Comparison of ENCODE assay signal across 20 mouse cellular contexts in genomic region chr7:101437876-101438275, GRCm38 (mm10). TPM values are rescaled to one million over a fixed set of nuclear protein-coding genes. Genes with fewer than 3 reads are reported as not detected.
A peak's percentile ranks its signal among the peaks of the same experiment; 100 is the strongest.
DNase-seq lines count a peak whose midpoint lies in the region; ATAC-seq and TF ChIP-seq lines count a peak whose summit lies in the region.
"Had no signal": no experiment of that assay in that cellular context is flagged by ENCODE, and none has a peak within 500 bp of the region (broad histone marks: within the 10 kb centered on the region; RNA-seq: fewer than 3 reads in every experiment).

No protein-coding gene starts in this region.

- no peaks in the 10 kb centered on the region for H3K79me2 ChIP-seq in MEL (ENCODE audit: control insufficient read depth, insufficient read depth, low read length, poor library complexity)

- no peak for TF ChIP-seq RAD21 in MEL (IDR thresholded peaks at IDR 0.05; ENCODE audit: low read depth, low read length)

- H3K9ac ChIP-seq in liver, postnatal 0 days (replicated peaks) = no peak overlapping the region
- no peak overlapping the region for H3K9ac ChIP-seq in MEL (ENCODE audit: control insufficient read depth, low read depth, low read length, poor library complexity, severe bottlenecking)
- H3K9ac ChIP-seq: forebrain, postnatal 0 days; hindbrain, embryonic 14.5 days; liver, embryonic 15.5 days; neural tube, embryonic 12.5 days had no signal

- no peak for TF ChIP-seq POLR2A in MEL (IDR thresholded peaks at IDR 0.05; ENCODE audit: control insufficient read depth in 1 of 2, insufficient read depth in 1 of 2, low read depth in 1 of 2, low read length in 2 of 2, poor library complexity in 1 of 2)

- intact Hi-C loops in gastrocnemius, adult 2 months (cut with DNase I) = no loop called here

- 11% methylated on average over 1 of the region's 1 CpGs for WGBS in liver, postnatal 0 days (ENCODE audit: insufficient replicate concordance)

- TF ChIP-seq EP300 in liver, postnatal 0 days (IDR thresholded peaks at IDR 0.05; ENCODE audit: low read depth) = no peak
- no peak for TF ChIP-seq EP300 in MEL (IDR thresholded peaks at IDR 0.05; ENCODE audit: low read depth in 1 of 2, low read length in 2 of 2)

- H3K4me2 ChIP-seq in liver, postnatal 0 days (ENCODE audit: low read depth, low read length) = no peak overlapping the region
- H3K4me2 ChIP-seq: hindbrain, embryonic 14.5 days; liver, embryonic 15.5 days; neural tube, embryonic 12.5 days had no signal

- no peaks in the 10 kb centered on the region for H3K27me3 ChIP-seq in liver, postnatal 0 days (ENCODE audit: insufficient read depth, low read length)
- peaks cover 4 to 8% of the 10 kb centered on the region in 2 experiments; a peak in 3 of 4 replicates for H3K27me3 ChIP-seq in MEL (ENCODE audit: control insufficient read depth in 1 of 2, insufficient read depth in 2 of 2, low read length in 2 of 2)
- H3K27me3 ChIP-seq: neural tube, embryonic 12.5 days had no signal

- no peak overlapping the region for H3K4me3 ChIP-seq in liver, postnatal 0 days (ENCODE audit: low read depth, low read length)
- no peak overlapping the region for H3K4me3 ChIP-seq in MEL (ENCODE audit: control insufficient read depth in 1 of 2, insufficient read depth in 1 of 2, low read depth in 2 of 2, low read length in 2 of 2)
- no peak overlapping the region for H3K4me3 ChIP-seq in gastrocnemius, adult 2 months
- H3K4me3 ChIP-seq: liver, embryonic 15.5 days; neural tube, embryonic 12.5 days had no signal

- H3K9me3 ChIP-seq in liver, postnatal 0 days (ENCODE audit: low read length) = no peaks in the 10 kb centered on the region
- no peaks in the 10 kb centered on the region for H3K9me3 ChIP-seq in MEL (replicated peaks; ENCODE audit: insufficient read depth, low read length)
- H3K9me3 ChIP-seq: liver, embryonic 15.5 days; neural tube, embryonic 12.5 days had no signal

- no peak overlapping the region for H3K27ac ChIP-seq in liver, postnatal 0 days (ENCODE audit: low read depth)
- no peak overlapping the region for H3K27ac ChIP-seq in MEL (ENCODE audit: control insufficient read depth, low read depth, low read length)
- H3K27ac ChIP-seq in gastrocnemius, adult 2 months = no peak overlapping the region
- H3K27ac ChIP-seq: hindbrain, embryonic 14.5 days; liver, embryonic 15.5 days; neural tube, embryonic 12.5 days had no signal

- H3K36me3 ChIP-seq in liver, postnatal 0 days (replicated peaks; ENCODE audit: insufficient read depth, low read length) = no peaks in the 10 kb centered on the region
- no peaks in the 10 kb centered on the region for H3K36me3 ChIP-seq in MEL (ENCODE audit: control insufficient read depth in 1 of 2, insufficient read depth in 2 of 2, low read length in 2 of 2)
- H3K36me3 ChIP-seq: liver, embryonic 15.5 days; neural tube, embryonic 12.5 days had no signal

- no peaks in the 10 kb centered on the region for H3K4me1 ChIP-seq in liver, postnatal 0 days (ENCODE audit: insufficient read depth)
- H3K4me1 ChIP-seq in MEL (ENCODE audit: control insufficient read depth in 1 of 2, insufficient read depth in 2 of 2, low read length in 2 of 2) = no peaks in the 10 kb centered on the region
- H3K4me1 ChIP-seq: liver, embryonic 15.5 days; neural tube, embryonic 12.5 days had no signal

- peak; percentile 47 for DNase-seq in liver
- no peak for DNase-seq in liver, postnatal 0 days
- DNase-seq in MEL (ENCODE audit: low read depth, low spot score) = peak; percentile 55
- peak; percentile 71 for DNase-seq in embryo, embryonic 10.5 days (ENCODE audit: low spot score)
- DNase-seq in gastrocnemius, adult 2 months = no peak
- DNase-seq in testis, postnatal 14 days (ENCODE audit: low spot score) = no peak
- DNase-seq in testis, postnatal 10 days (ENCODE audit: low spot score) = no peak
- DNase-seq: cerebellum, postnatal 36 days; forebrain, postnatal 0 days; gastrocnemius, postnatal 14 days; kidney, adult 8-10 months; layer of hippocampus, adult 9-11 months; right cerebral cortex, adult 18-20 months; thymus, postnatal 25 days had no signal

- no peak for ATAC-seq in liver, postnatal 0 days
- ATAC-seq in megakaryocyte progenitor cell, adult 5-6 weeks (replicated peaks; ENCODE audit: poor library complexity) = peak; percentile 46; the same call in 1 of the 2 replicates
- ATAC-seq: forebrain, postnatal 0 days; midbrain, embryonic 16.5 days had no signal

- TF ChIP-seq CTCF in liver, postnatal 0 days (IDR thresholded peaks at IDR 0.05; ENCODE audit: low read depth) = no peak
- no peak for TF ChIP-seq CTCF in MEL (IDR thresholded peaks at IDR 0.05 in 2 of 3, conservative IDR thresholded peaks at IDR 0.05 in 1 of 3; ENCODE audit: control insufficient read depth in 1 of 3, insufficient read depth in 1 of 3, low read depth in 2 of 3, low read length in 3 of 3, poor library complexity in 1 of 3, severe bottlenecking in 1 of 3)
- no peak for TF ChIP-seq CTCF in gastrocnemius, adult 2 months (IDR thresholded peaks at IDR 0.05)

TF ChIP-seq in MEL, 35 proteins besides CTCF, POLR2A, EP300 and RAD21:
- TF ChIP-seq ZC3H11A (IDR thresholded peaks at IDR 0.05; ENCODE audit: low read depth, low read length) (no peak), SIN3A (IDR thresholded peaks at IDR 0.05; ENCODE audit: low read length) (peak; percentile 29; the same call in 1 of the 2 replicates)

RNA-seq across cellular contexts. Expression of gene Pde2a, which starts 16.4 kb away (rescaled TPM):
- polyA plus RNA-seq in liver, postnatal 0 days (2015; fragmentation: Nextera tagmentation; extraction: Ambion mirVana) = 14.8 and 15.8 TPM in 2 replicates
- total RNA-seq in MEL (2012; rRNA removed) = 0.59 and 0.62 TPM in 2 replicates
- under 1 TPM in 1 of 2 experiments, not detected in 1; 0.11 TPM for polyA plus RNA-seq in MEL (2012; ENCODE audit: insufficient read depth in 1 of 2, insufficient read length in 2 of 2, low read depth in 1 of 2, low replicate concordance in 2 of 2, missing spikeins in 1 of 2)
- total RNA-seq in megakaryocyte progenitor cell, adult 5-6 weeks (2015) = 24.1 and 25.6 TPM in 2 replicates
- total RNA-seq in megakaryocyte progenitor cell, adult 5-6 weeks (2017) = 30.8 and 30.9 TPM in 2 replicates
- total RNA-seq in gastrocnemius, adult 2 months (2021) = 10 to 100 TPM; 21.2 to 28.5 TPM

RNA-seq across cellular contexts. Expression of gene Gm45837, which starts 27.2 kb away (rescaled TPM):
- not detected in 2 replicates for polyA plus RNA-seq in liver, postnatal 0 days (2015; fragmentation: Nextera tagmentation; extraction: Ambion mirVana)
- total RNA-seq in MEL (2012; rRNA removed) = not detected in 2 replicates
- polyA plus RNA-seq in MEL (2012; ENCODE audit: insufficient read depth in 1 of 2, insufficient read length in 2 of 2, low read depth in 1 of 2, low replicate concordance in 2 of 2, missing spikeins in 1 of 2) = 1 to 10 TPM in 1 of 2 experiments, not detected in 1; 1.2 TPM
- not detected in 2 replicates for total RNA-seq in megakaryocyte progenitor cell, adult 5-6 weeks (2015)
- total RNA-seq in megakaryocyte progenitor cell, adult 5-6 weeks (2017) = not detected in 2 replicates
- not detected for total RNA-seq in gastrocnemius, adult 2 months (2021)
- total RNA-seq: forebrain, postnatal 0 days had no signal
- polyA plus RNA-seq: forebrain, postnatal 0 days; heart, embryonic 14.5 days; hindbrain, embryonic 14.5 days; liver, embryonic 15.5 days; neural tube, embryonic 12.5 days had no signal

Comparison
In these comparisons a context has a peak if more than half of its experiments do, and no peak if none do; other contexts are left out.
1. DNase-seq: peak in liver (single experiment), MEL (single experiment) and embryo, embryonic 10.5 days (single experiment); none in liver, postnatal 0 days (single experiment), gastrocnemius, adult 2 months (single experiment), testis, postnatal 14 days (single experiment) and testis, postnatal 10 days (single experiment).
2. RNA of gene Pde2a, which starts 16.4 kb away (total RNA-seq): 24.1 to 30.9 TPM in megakaryocyte progenitor cell, adult 5-6 weeks and 21.2 to 28.5 TPM in gastrocnemius, adult 2 months; 0.59 to 0.62 TPM in MEL; every median in the first group is over 10 times any median in the second.